Mouse (Mus musculus) MEL (cell line): ENCODE measurements around the gene Cc2d1a. TPM values are rescaled to one million over a fixed set of nuclear protein-coding genes. Genes with fewer than 3 reads are reported as not detected.

ENCODE experiments used
- DNase-seq: peaks from one replicate; pipeline ENCODE4 v3.0.0; 2011; ENCODE audit warnings: low read depth, low spot score
- H3K27ac ChIP-seq: 2 replicates; pipeline ENCODE4 v1.5.1; 2012; ENCODE audit warnings: low read depth, mild to moderate bottlenecking, control low read depth, low read length, moderate library complexity; ENCODE audit not compliant: control insufficient read depth
- H3K27me3 ChIP-seq, 2 experiments: fragments of 150-350 bp in 1 of 2; sonication (generic) in 1 of 2; 2 replicates each; pipeline ENCODE4 v1.6.1; 2012; ENCODE audit warnings: low read length in 2 of 2, mild to moderate bottlenecking in 2 of 2, improper control_type of control experiment in 1 of 2, moderate library complexity in 1 of 2; ENCODE audit not compliant: insufficient read depth in 2 of 2, control insufficient read depth in 1 of 2
- H3K36me3 ChIP-seq, 2 experiments: 2 replicates each; pipeline ENCODE4 v1.6.1; 2012 to 2014; ENCODE audit warnings: low read length in 2 of 2, improper control_type of control experiment in 1 of 2, inconsistent platforms in 1 of 2, mild to moderate bottlenecking in 1 of 2; ENCODE audit not compliant: insufficient read depth in 2 of 2, control insufficient read depth in 1 of 2
- H3K4me1 ChIP-seq, 2 experiments: fragments of 150-350 bp in 1 of 2; sonication (generic) in 1 of 2; 2 replicates each; pipeline ENCODE4 v1.6.1; 2012; ENCODE audit warnings: low read length in 2 of 2, improper control_type of control experiment in 1 of 2, mild to moderate bottlenecking in 1 of 2; ENCODE audit not compliant: insufficient read depth in 2 of 2, control insufficient read depth in 1 of 2
- H3K4me3 ChIP-seq, 2 experiments: fragments of 150-350 bp in 1 of 2; sonication (generic) in 1 of 2; 2 replicates each; pipeline ENCODE4 v1.5.1; 2012; ENCODE audit warnings: low read depth in 2 of 2, low read length in 2 of 2, mild to moderate bottlenecking in 2 of 2, moderate library complexity in 2 of 2, control low read depth in 1 of 2, improper control_type of control experiment in 1 of 2; ENCODE audit not compliant: control insufficient read depth in 1 of 2, insufficient read depth in 1 of 2
- H3K79me2 ChIP-seq: 2 replicates; pipeline ENCODE4 v1.6.1; 2012; ENCODE audit warnings: mild to moderate bottlenecking, low read length, moderate library complexity; ENCODE audit not compliant: control insufficient read depth, poor library complexity, insufficient read depth
- H3K9ac ChIP-seq: 2 replicates; pipeline ENCODE4 v1.6.1; 2012; ENCODE audit warnings: low read depth, mild to moderate bottlenecking, control low read depth, low read length, moderate library complexity; ENCODE audit not compliant: control insufficient read depth, poor library complexity, severe bottlenecking
- H3K9me3 ChIP-seq: fragments of 150-350 bp; sonication (generic); replicated peaks from 2 replicates; pipeline ENCODE4 v1.6.1; 2012; ENCODE audit warnings: mild to moderate bottlenecking, low read length, improper control_type of control experiment, moderate library complexity; ENCODE audit not compliant: insufficient read depth
- BHLHE40 ChIP-seq: IDR thresholded peaks from 2 replicates; pipeline ENCODE4 v1.6.1; 2012; ENCODE audit warnings: low read depth, mild to moderate bottlenecking, inconsistent platforms, low read length, improper control_type of control experiment, borderline replicate concordance
- CHD1 ChIP-seq: IDR thresholded peaks from 2 replicates; pipeline ENCODE4 v1.6.1; 2012; ENCODE audit warnings: low read depth, mild to moderate bottlenecking, inconsistent platforms, low read length, improper control_type of control experiment
- CHD2 ChIP-seq: IDR thresholded peaks from 2 replicates; pipeline ENCODE4 v1.6.1; 2011; ENCODE audit warnings: low read length, improper control_type of control experiment
- CTCF ChIP-seq, 3 experiments: IDR thresholded peaks in 2 of 3; conservative IDR thresholded peaks in 1 of 3; 2 replicates each; pipeline ENCODE4 v1.5.1; 2011 to 2012; ENCODE audit warnings: low read length in 3 of 3, low read depth in 2 of 3, mild to moderate bottlenecking in 2 of 3, improper control_type of control experiment in 1 of 3, inconsistent platforms in 1 of 3, mixed read lengths in 1 of 3, moderate library complexity in 1 of 3; ENCODE audit not compliant: control insufficient read depth in 1 of 3, insufficient read depth in 1 of 3, poor library complexity in 1 of 3, severe bottlenecking in 1 of 3
- E2F4 ChIP-seq: IDR thresholded peaks from 2 replicates; pipeline ENCODE4 v1.6.1; 2011; ENCODE audit warnings: low read depth, low read length, improper control_type of control experiment, borderline replicate concordance
- HCFC1 ChIP-seq: IDR thresholded peaks from 2 replicates; pipeline ENCODE4 v1.6.1; 2012; ENCODE audit warnings: low read depth, mild to moderate bottlenecking, inconsistent platforms, low read length, improper control_type of control experiment, moderate library complexity
- KAT2A ChIP-seq: conservative IDR thresholded peaks from 2 replicates; pipeline ENCODE4 v1.6.1; 2012; ENCODE audit warnings: low read depth, low read length, improper control_type of control experiment, inconsistent platforms
- MAFK ChIP-seq: IDR thresholded peaks from 2 replicates; pipeline ENCODE4 v1.6.1; 2011; ENCODE audit warnings: low read depth, mild to moderate bottlenecking, low read length, improper control_type of control experiment, borderline replicate concordance
- MYC ChIP-seq: IDR thresholded peaks from 2 replicates; pipeline ENCODE4 v1.6.1; 2011; ENCODE audit warnings: low read depth, mild to moderate bottlenecking, low read length, improper control_type of control experiment, moderate library complexity
- POLR2A ChIP-seq, 2 experiments: IDR thresholded peaks; 2 replicates each; pipeline ENCODE4 v1.6.1; 2011 to 2012; ENCODE audit warnings: low read length in 2 of 2, mild to moderate bottlenecking in 2 of 2, control low read depth in 1 of 2, improper control_type of control experiment in 1 of 2, low read depth in 1 of 2, moderate library complexity in 1 of 2; ENCODE audit not compliant: control insufficient read depth in 1 of 2, insufficient read depth in 1 of 2, poor library complexity in 1 of 2
- POLR2AphosphoS2 ChIP-seq: IDR thresholded peaks from 2 replicates; pipeline ENCODE4 v1.6.1; 2011; ENCODE audit warnings: low read length, improper control_type of control experiment
- POLR2AphosphoS5 ChIP-seq: IDR thresholded peaks from 2 replicates; pipeline ENCODE4 v1.6.1; 2012; ENCODE audit warnings: low read depth, borderline replicate concordance, mild to moderate bottlenecking, inconsistent platforms, low read length, moderate library complexity, mixed read lengths
- RCOR1 ChIP-seq: IDR thresholded peaks from 2 replicates; pipeline ENCODE4 v1.6.1; 2012; ENCODE audit warnings: low read depth, mild to moderate bottlenecking, inconsistent platforms, low read length, improper control_type of control experiment
- SIN3A ChIP-seq: IDR thresholded peaks from 2 replicates; pipeline ENCODE4 v1.6.1; 2012; ENCODE audit warnings: low read length, improper control_type of control experiment, inconsistent platforms
- TAL1 ChIP-seq: IDR thresholded peaks from 2 replicates; pipeline ENCODE4 v1.6.1; 2012; ENCODE audit warnings: mild to moderate bottlenecking, inconsistent platforms, low read length, moderate library complexity, mixed read lengths
- TCF12 ChIP-seq: IDR thresholded peaks from 2 replicates; pipeline ENCODE4 v1.6.1; 2014; ENCODE audit warnings: low read depth, mild to moderate bottlenecking, inconsistent platforms, low read length, improper control_type of control experiment, moderate library complexity
- UBTF ChIP-seq: IDR thresholded peaks from 2 replicates; pipeline ENCODE4 v1.6.1; 2012; ENCODE audit warnings: low read depth, mild to moderate bottlenecking, inconsistent platforms, low read length, improper control_type of control experiment, moderate library complexity, borderline replicate concordance; ENCODE audit not compliant: insufficient read depth
- USF2 ChIP-seq, 2 experiments: IDR thresholded peaks; 2 replicates each; pipeline ENCODE4 v1.6.1; 2011 to 2012; ENCODE audit warnings: improper control_type of control experiment in 2 of 2, low read length in 2 of 2, borderline replicate concordance in 1 of 2, inconsistent platforms in 1 of 2, low read depth in 1 of 2, mild to moderate bottlenecking in 1 of 2; ENCODE audit not compliant: insufficient read depth in 1 of 2
- ZC3H11A ChIP-seq: IDR thresholded peaks from 2 replicates; pipeline ENCODE4 v1.6.1; 2012; ENCODE audit warnings: low read depth, mild to moderate bottlenecking, inconsistent platforms, low read length, improper control_type of control experiment
- polyA plus RNA-seq, 2 experiments: library from polyadenylated mRNA; stranded (reverse) in 1 of 2; unstranded in 1 of 2; fragments of >175 nt in 1 of 2; fragments of >200 nt in 1 of 2; gene quantifications; 2 replicates each; pipeline versions ENCODE4 v1.2.1 to v1.2.4; 2012; ENCODE audit warnings: low replicate concordance in 2 of 2, low read depth in 1 of 2; ENCODE audit not compliant: insufficient read length in 2 of 2, insufficient read depth in 1 of 2, missing spikeins in 1 of 2
- total RNA-seq: library from RNA; depleted of rRNA; stranded (reverse); fragments of 300-350 nt; gene quantifications from 2 replicates; pipeline ENCODE4 v1.2.3, GENCODE M21; 2012

Gene Cc2d1a
- total and polyA plus RNA-seq, 3 experiments, result 9.1 to 18.7 TPM; not detected in 1

- no peak for TF ChIP-seq HCFC1
Measured at GRCm38 (mm10) chr8:84104221-84104620, 43.5 kb downstream of the Cc2d1a start (continued).

GRCm38 (mm10) chr8:84103601-84104000, 44.1 kb downstream of the Cc2d1a start:
- Histone ChIP-seq H3K27me3 (no peaks in the 10 kb centered on the region), H3K9me3 (no peaks in the 10 kb centered on the region), H3K79me2 (peaks cover 9% of the 10 kb centered on the region), H3K9ac (peak overlapping the region; percentile 56), H3K27ac (no peak overlapping the region), H3K36me3 (peaks cover 0 to 9% of the 10 kb centered on the region in 2 experiments; a peak in 2 of 4 replicates), H3K4me1 (peaks cover 2 to 13% of the 10 kb centered on the region in 2 experiments; a peak in 3 of 4 replicates), H3K4me3 (peak overlapping the region; percentile 58 to 73)
- DNase-seq, result peak; percentile 40
- no peak for TF ChIP-seq KAT2A
- no peak for TF ChIP-seq POLR2AphosphoS5
- TF ChIP-seq CTCF (IDR thresholded peaks at IDR 0.05 in 2 of 3, conservative IDR thresholded peaks at IDR 0.05 in 1 of 3; ENCODE audit: control insufficient read depth in 1 of 3, insufficient read depth in 1 of 3, low read depth in 2 of 3, low read length in 3 of 3, poor library complexity in 1 of 3, severe bottlenecking in 1 of 3), result no peak
- no peak for TF ChIP-seq POLR2A (IDR thresholded peaks at IDR 0.05; ENCODE audit: control insufficient read depth in 1 of 2, insufficient read depth in 1 of 2, low read depth in 1 of 2, low read length in 2 of 2, poor library complexity in 1 of 2)
- TF ChIP-seq ZC3H11A, result no peak
- TF ChIP-seq UBTF, result no peak

GRCm38 (mm10) chr8:84101476-84102270, 46.1 kb downstream of the Cc2d1a start:
- TF ChIP-seq POLR2AphosphoS5 (no peak), TCF12 (no peak), HCFC1 (no peak), POLR2AphosphoS2 (no peak), RCOR1 (no peak), MYC (no peak), USF2 (IDR thresholded peaks at IDR 0.05; ENCODE audit: borderline replicate concordance in 1 of 2, insufficient read depth in 1 of 2, low read depth in 1 of 2, low read length in 2 of 2) (no peak), E2F4 (no peak), MAFK (no peak), TAL1 (no peak), CHD2 (no peak), CHD1 (no peak), KAT2A (no peak), BHLHE40 (no peak), SIN3A (no peak)
- TF ChIP-seq, all 39 proteins: peak for 0
- no peaks in the 10 kb centered on the region for H3K27me3 ChIP-seq
- no peak overlapping the region for H3K27ac ChIP-seq
- H3K79me2 ChIP-seq, result peaks cover 9% of the 10 kb centered on the region
- peaks cover 2 to 13% of the 10 kb centered on the region in 2 experiments; a peak in 3 of 4 replicates for H3K4me1 ChIP-seq
- DNase-seq, result no peak
- H3K9me3 ChIP-seq, result no peaks in the 10 kb centered on the region
- H3K9ac ChIP-seq, result no peak overlapping the region
- peaks cover 0 to 9% of the 10 kb centered on the region in 2 experiments; a peak in 3 of 4 replicates for H3K36me3 ChIP-seq
- no peak overlapping the region for H3K4me3 ChIP-seq
